Mouse (Mus musculus) c-Kit-negative CD71-positive TER-119-positive erythroid progenitor cells, embryonic 14.5 days (primary cell): Measurements from ENCODE around the gene Tgfb1i1.

Experiments
- DNase-seq: peaks from one replicate; pipeline ENCODE4 v3.0.0-alpha.2; 2013; ENCODE audit warnings: low read depth, low spot score

The Tgfb1i1 gene

GRCm38 (mm10) chr7:128244410-128245025 is 2.1 kb upstream of the Tgfb1i1 start:
- DNase-seq: no peak

GRCm38 (mm10) chr7:128245547-128245946 is 1.1 kb upstream of the Tgfb1i1 start:
- DNase-seq: no peak

- peak; percentile 92 for DNase-seq
These were observed 831 bp downstream of the Tgfb1i1 start for GRCm38 (mm10) chr7:128247443-128247842.

- DNase-seq: no peak
These were observed 1.8 kb downstream of the Tgfb1i1 start for GRCm38 (mm10) chr7:128248081-128249042.

GRCm38 (mm10) chr7:128249998-128250397 is 3.4 kb downstream of the Tgfb1i1 start:
- DNase-seq: no peak

- no peak for DNase-seq
These were observed 5.3 kb downstream of the Tgfb1i1 start for GRCm38 (mm10) chr7:128251946-128252345.

GRCm38 (mm10) chr7:128252609-128253008 is 6.0 kb downstream of the Tgfb1i1 start:
- DNase-seq: no peak

- DNase-seq: no peak
These were observed 8.4 kb downstream of the Tgfb1i1 start for GRCm38 (mm10) chr7:128254978-128255377.

GRCm38 (mm10) chr7:128255757-128256156 is 9.1 kb downstream of the Tgfb1i1 start:
- no peak for DNase-seq

- DNase-seq: no peak
These were observed 10.2 kb downstream of the Tgfb1i1 start for GRCm38 (mm10) chr7:128256783-128257334.

- DNase-seq: no peak
These were observed 18.8 kb downstream of the Tgfb1i1 start, which contains the start of gene Slc5a2 for GRCm38 (mm10) chr7:128265411-128265810. TSS of gene Slc5a2 (plus strand) at chr7:128265657.

- DNase-seq: no peak
These were observed 19.4 kb downstream of the Tgfb1i1 start for GRCm38 (mm10) chr7:128266056-128266455.

GRCm38 (mm10) chr7:128267391-128267790 is 20.8 kb downstream of the Tgfb1i1 start:
- no peak for DNase-seq

- DNase-seq: no peak
These were observed 21.2 kb downstream of the Tgfb1i1 start for GRCm38 (mm10) chr7:128267813-128268212.

GRCm38 (mm10) chr7:128270431-128270850 is 23.8 kb downstream of the Tgfb1i1 start:
- peak; percentile 60 for DNase-seq

GRCm38 (mm10) chr7:128271496-128271895 is 24.9 kb downstream of the Tgfb1i1 start:
- DNase-seq: no peak

GRCm38 (mm10) chr7:128276051-128276450 is 29.4 kb downstream of the Tgfb1i1 start:
- no peak for DNase-seq

GRCm38 (mm10) chr7:128279750-128280149 is 33.1 kb downstream of the Tgfb1i1 start:
- no peak for DNase-seq

GRCm38 (mm10) chr7:128281765-128282164 is 35.2 kb downstream of the Tgfb1i1 start:
- DNase-seq: no peak

GRCm38 (mm10) chr7:128282532-128283244 is 36.1 kb downstream of the Tgfb1i1 start:
- no peak for DNase-seq

- DNase-seq: no peak
These were observed 37.4 kb downstream of the Tgfb1i1 start for GRCm38 (mm10) chr7:128284047-128284446.

GRCm38 (mm10) chr7:128285060-128285459 is 38.4 kb downstream of the Tgfb1i1 start:
- no peak for DNase-seq
